Mouse (Mus musculus) embryonic facial prominence, embryonic 14.5 days (tissue): ENCODE measurements at regions not wholly inside any gene's neighbourhood (a gene's known extent, or its start where the extent isn't known, plus 50 kb on each side); places are given as distances from the start of the nearest gene placed in this dataset.
A peak's percentile ranks its signal among the peaks of the same experiment; 100 is the strongest.

ENCODE experiments used
- ATAC-seq: fragments of 200-750 bp; cut with Nextera tagmentation; 2 replicates; pipeline ENCODE4 v1.8.0; 2017; ENCODE audit warnings: low read depth, moderate number of reproducible peaks, moderate TSS enrichment
- DNase-seq: peaks from one replicate; pipeline ENCODE4 v3.0.0-alpha.2; 2015; ENCODE audit warnings: low spot score
- H3K27ac ChIP-seq: fragments of 300-500 bp; sonication (generic); replicated peaks from 2 replicates; pipeline ENCODE4 v1.5.1; 2014; ENCODE audit warnings: low read depth, mild to moderate bottlenecking, low read length, moderate library complexity
- H3K27me3 ChIP-seq: fragments of 300-500 bp; sonication (generic); replicated peaks from 2 replicates; pipeline ENCODE4 v1.6.1; 2014; ENCODE audit warnings: low read length; ENCODE audit not compliant: control insufficient read depth, insufficient read depth
- H3K36me3 ChIP-seq: fragments of 300-500 bp; sonication (generic); 2 replicates; pipeline ENCODE4 v1.6.1; 2014; ENCODE audit warnings: low read length, mixed read lengths; ENCODE audit not compliant: control insufficient read depth, insufficient read depth
- H3K4me1 ChIP-seq: fragments of 300-500 bp; sonication (generic); 2 replicates; pipeline ENCODE4 v1.6.1; 2014; ENCODE audit warnings: antibody characterized with exemption, low read length; ENCODE audit not compliant: control insufficient read depth, insufficient read depth
- H3K4me2 ChIP-seq: fragments of 300-500 bp; sonication (generic); 2 replicates; pipeline ENCODE4 v1.6.1; 2014; ENCODE audit warnings: low read depth, mild to moderate bottlenecking, low read length, moderate library complexity, mixed read lengths
- H3K4me3 ChIP-seq: fragments of 300-500 bp; sonication (generic); 2 replicates; pipeline ENCODE4 v1.5.1; 2014; ENCODE audit warnings: low read depth, mild to moderate bottlenecking, low read length
- H3K9ac ChIP-seq: fragments of 300-500 bp; sonication (generic); 2 replicates; pipeline ENCODE4 v1.6.1; 2014; ENCODE audit warnings: low read depth, mild to moderate bottlenecking, low read length, moderate library complexity, mixed read lengths
- H3K9me3 ChIP-seq: fragments of 300-500 bp; sonication (generic); 2 replicates; pipeline ENCODE4 v1.6.1; 2016; ENCODE audit warnings: low read length; ENCODE audit not compliant: control insufficient read depth
- WGBS: fragments of 180-500 bp; shearing (Covaris S2); extraction: QIAGEN DNeasy Blood & Tissue Kit; methylation state at CpG from one replicate; pipeline ENCODE4 v1.1.7; 2014; 5-methylcytosine and 5-hydroxymethylcytosine counted together

GRCm38 (mm10) chr13:102312096-102312495, 381.3 kb upstream of the Cd180 start:
- no peaks in the 10 kb centered on the region for H3K4me1 ChIP-seq
- peak; percentile 17 for DNase-seq
- H3K27me3 ChIP-seq, result no peaks in the 10 kb centered on the region
- no peaks in the 10 kb centered on the region for H3K9me3 ChIP-seq
- ATAC-seq, result no peak
- no peak overlapping the region for H3K27ac ChIP-seq
- no peak overlapping the region for H3K4me3 ChIP-seq
- H3K9ac ChIP-seq, result no peak overlapping the region
- no peaks in the 10 kb centered on the region for H3K36me3 ChIP-seq
- WGBS, result 45% methylated on average over 3 of the region's 3 CpGs
- no peak overlapping the region for H3K4me2 ChIP-seq

- ATAC-seq, result no peak
- Histone ChIP-seq H3K36me3 (no peaks in the 10 kb centered on the region), H3K9ac (no peak overlapping the region), H3K4me1 (no peaks in the 10 kb centered on the region), H3K4me3 (no peak overlapping the region), H3K27me3 (no peaks in the 10 kb centered on the region), H3K9me3 (no peaks in the 10 kb centered on the region), H3K27ac (no peak overlapping the region), H3K4me2 (no peak overlapping the region)
- 61% methylated on average over 3 of the region's 3 CpGs for WGBS
- peak; percentile 13 for DNase-seq
These were observed 377.3 kb upstream of the Cd180 start for GRCm38 (mm10) chr13:102315921-102316692.

GRCm38 (mm10) chr13:102318891-102319404, 374.4 kb upstream of the Cd180 start:
- H3K4me1 ChIP-seq, result no peaks in the 10 kb centered on the region
- H3K27ac ChIP-seq, result no peak overlapping the region
- ATAC-seq (no peak), DNase-seq (peak; percentile 41)
- no peak overlapping the region for H3K4me2 ChIP-seq
- no peaks in the 10 kb centered on the region for H3K36me3 ChIP-seq
- H3K27me3 ChIP-seq, result no peaks in the 10 kb centered on the region
- no peak overlapping the region for H3K4me3 ChIP-seq
- 63% methylated on average over 4 of the region's 4 CpGs for WGBS
- H3K9ac ChIP-seq, result no peak overlapping the region
- H3K9me3 ChIP-seq, result no peaks in the 10 kb centered on the region

GRCm38 (mm10) chr13:102319453-102319852, 373.9 kb upstream of the Cd180 start:
- DNase-seq (no peak), ATAC-seq (no peak)
- Histone ChIP-seq H3K9ac (no peak overlapping the region), H3K9me3 (no peaks in the 10 kb centered on the region), H3K27ac (no peak overlapping the region), H3K4me2 (no peak overlapping the region), H3K4me3 (no peak overlapping the region), H3K36me3 (no peaks in the 10 kb centered on the region), H3K4me1 (no peaks in the 10 kb centered on the region), H3K27me3 (no peaks in the 10 kb centered on the region)
- WGBS, result 90% methylated on average over 2 of the region's 2 CpGs

- H3K27ac ChIP-seq, result no peak overlapping the region
- no peak overlapping the region for H3K4me3 ChIP-seq
- H3K9ac ChIP-seq, result no peak overlapping the region
- H3K4me2 ChIP-seq, result no peak overlapping the region
- no peaks in the 10 kb centered on the region for H3K36me3 ChIP-seq
- DNase-seq, result no peak
- no peaks in the 10 kb centered on the region for H3K4me1 ChIP-seq
- WGBS, result 89% methylated on average over 3 of the region's 3 CpGs
- ATAC-seq, result no peak
- no peaks in the 10 kb centered on the region for H3K27me3 ChIP-seq
- no peaks in the 10 kb centered on the region for H3K9me3 ChIP-seq
These were observed 369.5 kb upstream of the Cd180 start for GRCm38 (mm10) chr13:102323876-102324275.

DNA sequence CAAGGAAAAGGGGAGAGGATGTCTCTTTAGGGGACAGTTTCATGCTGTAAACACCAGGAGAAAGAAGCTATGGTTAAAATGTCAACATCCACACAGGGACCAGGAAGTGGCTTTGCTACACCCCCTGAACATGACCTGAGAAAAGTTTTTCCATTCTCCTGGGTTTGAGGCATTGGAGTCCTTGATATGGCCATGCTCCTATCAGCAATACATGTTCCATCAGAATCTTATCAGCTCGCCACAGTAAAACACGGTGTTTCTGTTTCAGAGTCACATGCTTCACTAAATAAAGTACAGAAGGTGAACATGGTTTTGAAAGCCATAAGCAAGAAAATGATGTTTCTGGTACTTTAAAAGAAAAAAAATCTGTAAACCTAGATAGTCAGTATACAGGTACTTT, 367.4 kb upstream of the Cd180 start:
- Histone ChIP-seq H3K4me2 (no peak overlapping the region), H3K27ac (no peak overlapping the region), H3K9ac (no peak overlapping the region), H3K9me3 (no peaks in the 10 kb centered on the region), H3K4me1 (no peaks in the 10 kb centered on the region), H3K27me3 (no peaks in the 10 kb centered on the region), H3K36me3 (no peaks in the 10 kb centered on the region), H3K4me3 (no peak overlapping the region)
- ATAC-seq (no peak), DNase-seq (no peak)
- 79% methylated on average over 2 of the region's 2 CpGs for WGBS

DNA sequence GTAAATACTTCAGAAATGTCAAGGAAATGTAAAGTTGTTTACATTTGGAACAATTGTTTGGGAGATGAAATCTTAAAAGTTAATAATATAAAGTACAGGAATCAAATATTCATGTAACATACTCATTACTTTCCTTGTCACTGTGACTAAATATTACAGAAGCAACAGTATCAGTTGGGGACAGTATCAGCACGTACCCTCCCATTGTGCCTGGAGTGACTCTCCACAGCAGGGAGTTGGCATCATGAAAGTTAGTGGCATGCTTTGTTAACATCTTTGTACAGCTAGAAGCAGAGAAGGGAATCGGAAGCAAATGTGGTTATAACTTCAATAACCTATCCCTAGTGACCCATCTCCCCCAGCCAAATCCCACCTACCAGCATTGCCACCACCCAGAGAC, 366.8 kb upstream of the Cd180 start:
- Histone ChIP-seq H3K27me3 (no peaks in the 10 kb centered on the region), H3K36me3 (no peaks in the 10 kb centered on the region), H3K4me3 (no peak overlapping the region), H3K9ac (no peak overlapping the region), H3K4me1 (no peaks in the 10 kb centered on the region), H3K4me2 (no peak overlapping the region), H3K27ac (no peak overlapping the region), H3K9me3 (no peaks in the 10 kb centered on the region)
- ATAC-seq, result no peak
- 67% methylated on average over 2 of the region's 2 CpGs for WGBS
- no peak for DNase-seq

DNA sequence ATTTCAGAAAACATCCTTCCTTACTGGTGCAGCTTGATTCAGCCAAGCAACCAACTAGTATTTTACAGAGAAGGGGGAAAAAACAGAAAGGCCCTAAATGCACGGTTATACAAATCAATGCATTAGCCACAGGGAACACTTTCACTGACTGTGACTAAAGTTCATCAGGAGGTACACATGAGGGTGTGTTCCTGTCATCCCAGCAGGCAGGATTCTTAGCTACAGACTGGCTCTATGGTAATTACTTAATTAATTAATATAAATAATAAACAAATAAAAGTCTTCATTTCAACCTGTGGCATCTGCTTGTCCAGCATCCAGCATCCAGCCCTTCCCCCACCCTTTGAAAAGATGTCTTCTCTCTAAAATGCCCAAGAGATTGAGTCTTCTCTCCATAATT, 359.7 kb upstream of the Cd180 start:
- Histone ChIP-seq H3K9ac (no peak overlapping the region), H3K4me2 (no peak overlapping the region), H3K27ac (no peak overlapping the region), H3K4me1 (peaks cover 11% of the 10 kb centered on the region; the same call in 1 of the 2 replicates), H3K27me3 (no peaks in the 10 kb centered on the region), H3K9me3 (peaks cover 3% of the 10 kb centered on the region; the same call in 1 of the 2 replicates), H3K4me3 (no peak overlapping the region), H3K36me3 (no peaks in the 10 kb centered on the region)
- DNase-seq, result no peak
- WGBS, result 24% methylated on average over 1 of the region's 1 CpGs
- ATAC-seq, result peak; percentile 15; the same call in 1 of the 2 replicates

- WGBS, result 27% methylated on average over 13 of the region's 13 CpGs
- peak; percentile 84 for DNase-seq
- peak; percentile 76 for ATAC-seq
These were observed 359.2 kb upstream of the Cd180 start for GRCm38 (mm10) chr13:102334131-102334534.

More at GRCm38 (mm10) chr13:102334131-102334534, 359.2 kb upstream of the Cd180 start:
- peaks cover 4% of the 10 kb centered on the region; the same call in 1 of the 2 replicates for H3K9me3 ChIP-seq
- H3K27ac ChIP-seq, result no peak overlapping the region
- H3K4me1 ChIP-seq, result peaks cover 11% of the 10 kb centered on the region; the same call in 1 of the 2 replicates
- peak overlapping the region; percentile 32 for H3K4me2 ChIP-seq
- H3K36me3 ChIP-seq, result no peaks in the 10 kb centered on the region
- H3K27me3 ChIP-seq, result no peaks in the 10 kb centered on the region
- H3K4me3 ChIP-seq, result no peak overlapping the region
- no peak overlapping the region for H3K9ac ChIP-seq
